Mouse (Mus musculus) cerebellum, adult (tissue): Measurements from ENCODE around the gene Filip1.

Experiments used
- ATAC-seq: cut with Nextera tagmentation; 2 replicates; pipeline ENCODE4 v1.9.2; 2017; ENCODE audit warnings: mild to moderate bottlenecking, moderate library complexity, mixed read lengths; ENCODE audit not compliant: insufficient number of reproducible peaks, low FRiP score, low TSS enrichment

Gene Filip1

DNA sequence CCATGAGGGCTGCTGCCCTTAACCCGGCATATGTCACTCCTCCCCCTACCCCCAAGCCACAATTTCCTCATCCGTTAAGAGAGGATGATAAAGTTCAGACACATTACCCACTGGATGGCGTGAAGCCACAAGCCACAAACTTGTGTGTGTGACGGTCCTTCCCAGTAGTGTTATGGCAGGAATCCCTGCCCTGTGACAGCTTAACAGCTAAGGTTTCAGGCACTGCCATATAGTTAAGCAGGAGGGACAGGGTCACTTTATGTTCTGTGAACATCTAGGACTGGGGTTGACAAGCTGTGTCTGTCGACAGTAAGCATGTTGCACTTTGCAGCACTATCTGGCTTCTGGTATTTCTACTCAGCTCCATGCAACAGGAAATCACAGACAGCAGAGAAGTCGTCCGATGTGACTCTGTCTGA is 93.3 kb downstream of the Filip1 start:
- no peak for ATAC-seq

DNA sequence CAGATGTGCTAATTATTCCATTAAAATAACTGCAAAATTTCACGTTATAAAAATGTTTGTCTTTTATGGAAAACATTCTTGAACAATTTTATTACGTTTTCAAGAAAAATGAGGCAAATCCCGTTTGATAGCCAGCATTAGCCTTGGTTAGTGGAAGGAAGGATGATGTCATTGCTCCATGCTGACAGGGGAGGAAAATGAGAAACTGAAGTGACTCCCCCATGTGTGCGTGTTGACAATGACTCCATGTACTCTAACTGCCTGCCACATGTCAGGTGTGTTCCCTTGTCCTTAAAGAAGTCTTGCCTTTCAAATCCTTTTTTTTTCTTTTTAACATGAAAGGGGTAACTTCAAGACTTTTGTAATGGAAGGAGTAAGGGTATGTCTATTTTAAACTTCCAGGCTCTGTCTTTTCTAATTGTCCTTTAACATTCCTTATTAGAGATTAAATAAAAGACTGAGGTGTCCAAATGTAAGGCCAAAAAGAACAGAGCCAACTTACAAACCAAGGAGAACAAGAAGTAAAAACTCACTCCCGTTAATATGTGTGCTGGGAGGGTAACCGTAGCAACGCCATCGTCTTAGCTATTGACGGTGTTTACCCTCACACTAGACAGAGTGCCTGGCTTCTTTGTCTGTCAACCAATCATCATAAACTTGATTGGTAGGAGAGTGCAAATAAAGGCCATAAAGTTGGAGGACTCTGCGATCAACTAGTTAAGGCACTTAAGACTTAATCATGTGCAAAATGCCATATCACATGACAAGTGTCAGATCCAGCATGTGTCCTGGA is 94.1 kb downstream of the Filip1 start:
- ATAC-seq: no peak

DNA sequence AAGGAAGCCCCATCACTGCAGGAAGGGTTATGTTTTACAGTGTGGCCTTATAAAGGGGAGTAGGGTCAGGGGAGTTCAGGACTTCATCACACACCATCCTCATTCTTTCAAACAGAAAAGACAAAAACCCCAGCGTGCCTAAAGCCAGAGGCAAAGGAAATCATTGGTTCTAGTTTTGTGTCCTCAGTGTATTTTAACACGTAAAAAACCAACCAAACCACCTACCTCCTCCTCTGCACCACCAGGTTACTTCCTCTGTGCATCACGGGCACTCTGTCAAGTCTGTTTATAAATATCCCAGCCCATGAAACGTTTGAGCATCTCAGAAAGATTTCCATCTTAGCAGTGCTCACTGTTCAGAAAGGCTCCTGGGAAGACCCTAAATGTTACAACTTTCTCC is 98.4 kb downstream of the Filip1 start:
- ATAC-seq: no peak

DNA sequence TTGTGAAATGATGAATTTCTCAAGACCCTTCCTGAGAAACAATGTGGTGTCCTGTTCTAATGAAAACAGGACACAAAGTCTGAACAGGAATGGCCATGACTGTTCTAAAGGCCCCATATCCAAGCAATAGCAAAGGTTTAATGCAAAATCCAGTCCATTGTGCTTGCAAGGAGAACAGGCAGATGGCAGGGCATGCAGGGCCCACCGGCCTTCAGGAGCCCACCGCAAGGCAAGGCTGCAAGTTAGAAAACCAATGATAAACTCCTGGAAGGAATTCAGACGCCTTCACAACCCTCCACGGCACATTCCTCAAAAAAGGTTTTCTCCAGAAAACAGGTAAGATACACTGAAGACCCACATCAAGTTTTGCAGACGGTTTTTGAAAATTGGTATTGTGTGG is 99.7 kb downstream of the Filip1 start:
- ATAC-seq: no peak

DNA sequence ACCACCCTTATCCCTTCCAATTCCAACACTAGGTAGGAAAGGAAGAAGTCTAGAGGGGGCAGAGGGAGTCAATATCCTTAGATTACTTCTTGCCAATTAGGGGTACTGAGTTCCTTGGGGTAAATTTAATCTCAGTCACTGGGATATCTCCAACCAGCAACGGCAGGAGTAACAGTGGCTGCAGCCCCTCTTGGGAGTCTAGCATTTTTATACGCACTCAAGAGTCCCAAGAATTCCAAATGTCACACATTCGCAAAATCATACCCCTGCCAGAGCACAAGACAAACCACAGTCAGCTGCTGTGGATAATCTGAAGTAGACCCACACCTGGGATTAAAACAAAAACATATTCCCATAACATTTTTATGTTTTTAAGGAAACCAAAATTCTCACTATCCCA is 102.5 kb downstream of the Filip1 start:
- no peak for ATAC-seq

DNA sequence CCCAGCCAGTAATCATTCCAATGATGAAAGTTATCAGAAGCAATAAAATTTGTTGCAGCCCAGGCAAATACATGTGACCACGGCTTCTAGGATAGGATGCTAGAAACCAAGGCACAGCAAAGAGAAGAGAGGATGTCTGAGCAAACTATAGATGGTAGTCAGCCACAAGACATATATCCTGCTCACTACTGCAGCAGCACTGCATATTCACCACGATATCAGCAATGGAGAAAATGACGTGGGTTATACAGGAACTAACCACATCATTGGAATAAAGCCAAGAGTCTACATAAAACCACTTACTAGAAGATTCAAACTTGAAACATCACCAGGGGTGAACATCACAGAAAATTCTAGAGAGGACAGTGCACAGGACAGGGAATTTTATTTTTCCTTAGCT is 113.8 kb downstream of the Filip1 start:
- ATAC-seq: no peak

DNA sequence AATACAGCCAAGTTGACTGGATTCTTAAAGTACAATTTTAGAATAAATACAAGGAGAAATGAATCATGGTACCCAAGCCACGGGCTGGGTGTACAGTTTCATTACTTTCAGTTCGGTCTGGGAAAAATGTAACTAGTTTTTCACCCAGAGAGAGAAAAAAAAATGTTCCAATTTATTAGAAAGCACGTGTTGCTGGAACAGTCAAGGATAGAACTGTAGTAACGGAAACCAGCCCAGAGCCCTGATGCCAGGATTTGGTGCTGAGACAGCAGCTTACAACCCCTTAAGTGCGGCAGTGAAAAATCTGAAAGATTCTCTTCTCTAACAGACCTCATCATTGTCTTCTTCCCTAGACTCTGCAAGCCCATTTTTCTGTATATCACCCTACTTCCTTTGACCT is 118.0 kb downstream of the Filip1 start:
- ATAC-seq: no peak

DNA sequence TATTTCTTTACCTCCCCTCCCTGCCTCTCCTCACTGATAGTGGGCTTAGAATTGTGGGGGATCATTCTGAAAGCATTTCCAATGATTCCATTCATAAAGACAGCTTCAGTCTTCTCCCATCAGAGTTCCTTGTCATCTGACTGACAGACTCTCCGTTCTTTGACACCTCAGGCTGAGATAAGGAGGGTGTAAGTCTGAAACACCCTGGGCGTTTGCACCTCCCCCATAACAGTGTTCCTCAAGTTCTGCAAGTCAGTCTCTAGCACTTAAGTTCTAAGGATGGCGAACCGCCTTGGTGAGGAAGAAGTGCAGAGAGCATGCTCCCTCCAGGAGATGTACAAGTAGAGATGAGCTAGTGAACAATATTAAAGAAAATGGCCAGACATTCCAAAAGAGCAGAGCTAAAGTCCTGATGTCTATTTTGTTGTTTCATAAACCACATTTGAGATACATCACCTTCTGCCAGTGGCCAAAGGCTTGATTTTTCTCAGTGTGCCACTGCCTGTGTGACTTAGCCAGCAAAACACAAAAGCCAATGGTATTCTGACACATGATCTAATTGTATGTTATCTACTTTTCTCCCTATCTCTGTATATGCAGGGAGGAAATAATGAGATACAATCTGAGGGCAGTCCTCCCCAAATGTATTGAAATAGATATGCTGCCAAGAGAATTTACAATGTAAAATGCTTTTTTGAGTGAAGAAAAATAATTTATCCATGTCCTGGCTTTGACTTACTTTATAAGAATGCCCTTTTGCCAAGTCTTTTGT is 118.6 kb downstream of the Filip1 start:
- no peak for ATAC-seq

DNA sequence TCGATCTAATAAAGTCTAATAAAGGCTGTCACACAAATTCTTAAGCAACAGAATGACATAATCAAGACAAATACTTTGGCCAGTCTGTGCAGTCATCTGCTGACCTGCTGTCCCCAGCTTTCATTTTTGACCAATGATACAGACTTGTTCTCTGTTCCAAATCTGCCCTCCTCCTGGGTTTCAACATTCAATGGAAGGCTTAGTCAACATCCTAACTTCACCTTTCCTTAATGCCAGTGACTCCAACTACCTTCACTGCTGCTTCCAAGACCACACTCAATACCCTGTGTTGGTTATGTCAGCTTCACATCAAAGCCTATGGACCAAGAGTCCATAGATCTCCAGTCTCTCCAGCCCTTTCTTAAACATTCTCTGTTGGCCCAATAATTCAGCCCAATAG is 120.5 kb downstream of the Filip1 start:
- ATAC-seq: no peak

DNA sequence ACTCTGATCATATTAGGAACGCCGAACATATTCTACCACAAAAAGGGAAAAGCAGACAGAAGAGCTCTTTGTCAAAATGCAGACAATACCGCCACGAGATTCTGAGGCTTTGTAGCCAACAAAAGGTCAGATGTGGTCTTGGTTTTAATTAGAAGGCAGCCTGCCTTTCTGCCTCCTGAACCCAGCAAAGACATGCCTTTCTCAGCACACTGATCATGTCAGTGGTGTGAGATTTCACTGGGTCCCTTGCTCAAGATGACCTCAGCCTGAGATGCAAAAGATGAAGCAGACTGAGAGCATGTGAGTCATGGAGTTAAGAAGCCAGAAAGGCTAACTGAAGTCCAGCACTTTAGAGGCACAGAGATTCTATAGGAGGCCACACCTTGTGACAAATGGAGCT is 122.2 kb downstream of the Filip1 start:
- ATAC-seq: no peak

DNA sequence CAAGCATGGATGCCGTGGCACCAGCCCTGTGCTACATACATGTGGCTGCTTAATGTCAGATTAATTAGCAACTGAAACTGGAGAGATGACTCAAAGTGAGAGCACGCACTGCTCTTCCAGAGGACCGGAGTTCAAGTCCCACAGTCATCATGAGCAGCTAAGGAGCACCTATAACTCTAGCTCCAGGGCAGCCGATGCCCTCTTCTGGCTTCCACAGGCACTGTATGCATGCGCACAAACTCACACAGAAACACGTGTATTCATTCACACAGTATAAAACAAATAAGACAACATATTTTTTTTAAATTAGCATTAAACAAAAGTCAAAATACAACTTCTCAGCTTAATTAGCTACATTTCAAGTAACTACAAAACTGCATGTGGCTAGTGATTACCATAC is 123.5 kb downstream of the Filip1 start:
- no peak for ATAC-seq

DNA sequence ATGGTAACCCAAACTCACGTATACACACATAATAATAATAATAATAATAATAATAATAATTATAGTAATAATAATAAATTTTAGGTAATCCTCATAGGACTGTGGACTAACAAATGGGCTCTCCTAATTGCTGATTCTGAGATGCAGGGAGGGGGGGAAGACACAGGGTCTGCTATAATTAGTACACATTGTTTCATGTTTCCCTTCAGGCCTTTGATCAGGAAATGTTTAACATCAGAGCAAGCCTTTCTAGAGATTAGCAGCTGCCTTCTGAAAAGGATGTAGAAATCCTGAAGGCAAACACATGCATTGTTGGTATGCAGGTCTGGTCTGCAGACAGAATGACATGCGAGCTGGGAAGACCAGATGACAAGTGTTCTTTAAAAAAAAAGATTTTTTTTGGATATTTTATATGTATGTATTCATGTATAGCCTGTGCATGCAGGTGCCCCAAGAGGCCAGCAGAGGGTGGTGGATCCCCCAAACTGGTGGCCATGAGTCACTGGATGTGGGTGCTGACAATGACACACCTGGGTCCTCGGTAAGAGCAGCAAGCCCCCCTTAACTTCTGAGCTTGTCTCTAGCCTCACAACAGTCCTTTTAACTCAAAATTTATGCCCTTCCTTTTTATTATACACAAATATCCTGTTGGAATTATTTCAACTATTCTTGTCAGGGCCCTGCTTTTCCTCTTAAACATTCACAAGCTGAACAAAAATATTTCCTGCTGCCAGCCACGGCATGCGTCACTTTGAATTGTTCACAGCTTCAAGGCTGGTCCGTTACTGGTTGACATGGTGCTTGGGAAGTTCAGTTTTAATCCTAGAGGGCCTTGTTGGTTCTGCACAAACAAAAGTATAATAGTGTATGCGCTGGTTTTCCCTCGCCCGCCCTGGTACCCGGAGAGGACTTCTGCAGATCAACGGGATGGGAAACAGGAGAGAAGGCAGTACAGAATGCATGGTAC is 127.1 kb downstream of the Filip1 start:
- ATAC-seq: no peak

DNA sequence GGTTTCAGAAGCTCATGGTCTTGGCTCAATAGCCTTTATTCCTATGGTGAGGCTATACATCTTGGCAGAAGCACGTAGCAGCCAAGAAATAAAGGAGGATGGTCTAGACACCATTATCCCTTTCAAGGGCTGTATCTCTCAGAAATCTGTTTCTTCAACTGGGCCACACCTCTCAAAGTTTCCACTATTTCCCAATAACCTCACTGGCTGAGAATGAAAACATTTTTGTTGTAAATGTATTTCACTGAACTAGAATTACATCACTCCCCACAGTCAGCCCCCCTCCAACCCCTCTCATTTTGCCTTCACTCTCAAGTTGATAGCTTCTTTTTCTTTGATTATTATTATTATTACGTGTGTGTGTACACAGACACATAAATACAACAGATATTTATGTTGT is 129.5 kb downstream of the Filip1 start:
- ATAC-seq: no peak

DNA sequence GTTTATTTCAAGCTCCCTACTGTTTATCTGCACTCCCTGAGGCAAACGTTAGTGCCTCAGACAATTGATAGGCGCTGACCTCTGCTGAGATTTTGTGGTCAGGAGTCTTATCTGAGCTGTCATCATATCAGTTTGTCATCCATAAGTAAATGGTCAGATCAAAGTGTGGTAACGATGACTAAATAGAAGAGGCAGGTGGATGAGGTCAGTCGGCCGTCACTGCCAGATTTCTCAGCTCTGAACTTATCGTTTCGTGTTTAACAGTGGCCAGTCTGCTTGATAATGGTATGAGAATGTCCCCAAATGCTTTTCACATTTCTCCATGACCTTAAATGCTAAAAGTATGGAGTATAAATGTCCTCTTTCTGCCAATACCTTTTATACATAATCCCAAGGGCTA is 132.6 kb downstream of the Filip1 start:
- ATAC-seq: no peak

DNA sequence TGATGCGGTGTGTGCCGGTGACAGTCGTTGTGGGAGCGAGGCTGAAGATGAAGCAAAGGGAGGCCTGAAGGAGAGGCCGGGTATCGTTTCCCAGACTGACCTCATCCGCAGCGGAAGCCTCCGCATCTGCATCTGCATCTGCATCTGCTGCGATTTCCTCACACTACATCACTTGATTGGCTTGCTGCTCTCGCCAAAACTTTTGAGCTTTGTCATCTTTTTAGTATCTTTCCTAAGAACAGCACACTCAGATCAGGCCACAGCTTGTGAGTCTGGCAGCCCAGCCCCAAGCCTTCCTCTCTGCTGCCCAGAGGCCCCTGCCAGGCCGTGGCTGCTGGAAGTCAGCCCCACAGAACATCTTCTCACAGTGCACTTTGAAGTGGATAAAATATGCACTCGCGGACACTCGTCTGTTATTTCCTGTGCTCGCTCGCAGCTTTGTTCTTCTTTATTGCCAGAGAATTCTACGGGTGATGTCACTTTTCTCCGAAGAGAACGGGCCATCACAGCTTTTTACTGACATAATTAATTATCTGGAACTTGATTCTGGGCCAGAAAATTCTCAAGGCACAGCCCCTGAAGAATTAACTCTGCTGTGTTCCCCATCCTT is 137.0 kb downstream of the Filip1 start:
- no peak for ATAC-seq

DNA sequence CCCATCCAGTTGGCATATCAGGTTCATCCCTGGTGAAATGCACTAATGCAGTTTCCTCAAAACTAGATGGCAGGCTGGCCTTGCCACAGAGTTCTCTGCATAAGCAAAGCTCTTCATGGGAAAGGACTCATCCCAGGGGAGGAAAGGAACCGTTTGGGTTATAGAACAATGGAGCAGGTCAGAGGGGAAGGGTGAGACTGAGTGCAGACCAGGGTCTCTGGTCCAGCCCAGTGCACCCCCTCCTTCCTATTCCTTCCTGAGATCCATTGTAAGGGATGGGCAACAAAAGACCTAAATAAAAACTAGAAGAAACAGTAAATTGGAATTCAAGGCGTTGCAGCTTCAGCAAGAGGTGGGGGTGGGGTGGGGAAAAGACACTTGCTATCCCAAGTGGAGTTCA is 140.1 kb downstream of the Filip1 start:
- no peak for ATAC-seq

DNA sequence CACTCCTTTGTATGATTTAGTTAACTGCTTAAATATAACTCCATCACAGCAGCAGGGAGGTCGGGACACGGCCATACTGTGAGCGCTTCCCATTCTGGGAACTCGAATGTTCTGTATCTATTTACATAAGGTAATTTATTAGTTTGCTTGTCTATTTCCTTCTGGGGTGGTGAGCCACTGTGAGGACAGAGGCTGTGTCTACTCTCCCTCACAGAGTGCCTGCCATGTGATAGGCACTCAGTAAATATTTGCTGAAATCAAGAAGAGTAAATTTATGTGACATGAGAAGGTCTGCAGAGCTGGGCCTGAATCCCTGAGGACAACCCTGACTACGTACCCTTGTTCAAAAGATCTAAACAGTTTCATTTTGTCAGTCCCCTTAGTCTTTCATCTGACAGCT is 143.1 kb downstream of the Filip1 start:
- ATAC-seq: no peak

DNA sequence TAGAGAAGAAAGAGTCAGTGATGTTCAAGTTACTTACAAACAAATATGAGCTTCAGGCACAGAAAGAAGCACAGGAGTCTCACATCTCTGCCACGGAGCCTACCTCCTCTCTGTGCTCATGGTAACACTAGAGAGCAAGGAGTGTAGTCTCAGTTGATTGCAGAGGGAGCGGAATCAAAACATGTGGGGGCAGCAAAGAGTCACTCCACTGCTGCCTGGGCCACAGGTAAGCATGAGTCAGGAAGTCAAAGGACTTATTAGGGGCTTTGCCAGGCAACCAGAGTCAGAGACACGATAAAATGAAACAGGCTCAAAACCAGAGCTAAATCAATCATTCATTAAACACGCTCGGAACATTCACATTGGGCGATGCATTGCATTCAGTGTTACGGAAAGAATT is 146.7 kb downstream of the Filip1 start:
- ATAC-seq: no peak

DNA sequence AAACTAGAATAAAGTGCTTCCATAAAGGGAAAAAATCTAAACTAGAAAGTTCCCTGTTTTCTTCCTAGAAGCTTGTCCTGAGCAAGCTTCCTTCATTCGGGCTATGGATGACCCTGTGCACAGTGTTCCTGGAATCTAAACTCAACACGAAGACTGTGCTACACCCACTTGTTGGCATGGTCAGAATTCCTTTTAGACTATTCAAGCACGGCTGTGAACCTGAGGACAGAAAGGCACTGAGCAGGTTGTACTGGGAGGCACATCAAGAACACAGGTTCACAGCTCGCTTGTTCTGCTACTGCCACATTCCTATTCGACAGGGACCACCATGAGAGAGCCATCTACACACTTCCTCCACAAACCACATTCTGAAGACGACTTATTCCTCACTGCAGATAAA is 150.1 kb downstream of the Filip1 start:
- ATAC-seq: no peak

DNA sequence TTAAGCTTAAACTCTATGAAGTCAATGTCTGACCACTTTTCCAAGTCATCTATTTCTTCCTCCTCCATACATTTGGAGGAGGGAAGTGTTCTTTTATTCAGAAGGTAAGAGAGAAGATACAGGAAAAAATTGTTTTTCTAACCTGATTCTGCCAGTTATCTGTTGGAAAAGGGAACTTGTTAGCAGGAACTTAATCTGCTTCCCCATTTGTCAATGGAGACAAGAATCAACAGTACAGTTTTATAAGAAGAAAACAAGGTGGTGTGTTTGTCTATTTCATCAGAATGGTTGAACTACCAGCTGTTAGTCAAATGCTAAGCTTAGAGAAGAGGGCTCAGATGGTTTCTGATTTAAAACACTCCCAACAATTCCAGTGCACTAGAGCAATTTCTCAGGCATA is 165.6 kb downstream of the Filip1 start:
- no peak for ATAC-seq
